Mouse (Mus musculus) right cerebral cortex, postnatal 10 days (tissue): ENCODE measurements around the gene Mybbp1a.

ENCODE experiments used
- DNase-seq, 2 experiments: peaks; one replicate each; pipeline ENCODE4 v3.0.0; 2021; ENCODE audit warnings: low spot score in 2 of 2

The Mybbp1a gene

GRCm38 (mm10) chr11:72440965-72441664 is at the start of gene Mybbp1a:
Mybbp1a (plus strand) TSS chr11:72441355.
- DNase-seq, result peak; percentile 98 to 99

GRCm38 (mm10) chr11:72393243-72393642 is 47.9 kb upstream of the Mybbp1a start:
- no peak for DNase-seq

GRCm38 (mm10) chr11:72393669-72394068 is 47.5 kb upstream of the Mybbp1a start:
- DNase-seq, result peak in 1 of 2 experiments; percentile 34

GRCm38 (mm10) chr11:72394694-72395093 is 46.5 kb upstream of the Mybbp1a start:
- DNase-seq, result no peak

GRCm38 (mm10) chr11:72395652-72396051 is 45.5 kb upstream of the Mybbp1a start:
- no peak for DNase-seq

GRCm38 (mm10) chr11:72396621-72397020 is 44.5 kb upstream of the Mybbp1a start:
- no peak for DNase-seq

- DNase-seq, result no peak
These were observed 44.1 kb upstream of the Mybbp1a start for GRCm38 (mm10) chr11:72397072-72397471.

- no peak for DNase-seq
These were observed 43.2 kb upstream of the Mybbp1a start for GRCm38 (mm10) chr11:72397811-72398525.

- no peak for DNase-seq
These were observed 40.1 kb upstream of the Mybbp1a start for GRCm38 (mm10) chr11:72401068-72401467.

- DNase-seq, result no peak
These were observed 39.1 kb upstream of the Mybbp1a start for GRCm38 (mm10) chr11:72402017-72402416.

- DNase-seq, result no peak
These were observed 38.2 kb upstream of the Mybbp1a start for GRCm38 (mm10) chr11:72402969-72403368.

GRCm38 (mm10) chr11:72405532-72405931 is 35.6 kb upstream of the Mybbp1a start:
- no peak for DNase-seq

- no peak for DNase-seq
These were observed 35.0 kb upstream of the Mybbp1a start for GRCm38 (mm10) chr11:72406079-72406675.

GRCm38 (mm10) chr11:72407081-72407480 is 34.1 kb upstream of the Mybbp1a start:
- DNase-seq, result no peak

- DNase-seq, result no peak
These were observed 33.6 kb upstream of the Mybbp1a start for GRCm38 (mm10) chr11:72407574-72407973.

GRCm38 (mm10) chr11:72408451-72409170 is 32.5 kb upstream of the Mybbp1a start:
- no peak for DNase-seq

GRCm38 (mm10) chr11:72409649-72410385 is 31.3 kb upstream of the Mybbp1a start:
- no peak for DNase-seq

- DNase-seq, result no peak
These were observed 30.5 kb upstream of the Mybbp1a start for GRCm38 (mm10) chr11:72410521-72411092.

- DNase-seq, result peak; percentile 58 to 68
These were observed 29.8 kb upstream of the Mybbp1a start, which contains the start of gene Smtnl2 for GRCm38 (mm10) chr11:72411093-72411921. Smtnl2 (minus strand) TSS chr11:72411713.

- no peak for DNase-seq
These were observed 29.2 kb upstream of the Mybbp1a start for GRCm38 (mm10) chr11:72411945-72412344.
